Mouse (Mus musculus) bone marrow, adult 2 months (tissue): ENCODE measurements around the gene Cgnl1.

Experiments used
- CTCF ChIP-seq: fragments of 200-500 bp; IDR thresholded peaks from 2 replicates; pipeline ENCODE4 v1.5.1; 2011; ENCODE audit warnings: low read length, control low read depth; ENCODE audit not compliant: control insufficient read depth, insufficient read depth
- POLR2A ChIP-seq: fragments of 200-500 bp; IDR thresholded peaks from 2 replicates; pipeline ENCODE4 v1.6.1; 2011; ENCODE audit warnings: low read depth, mild to moderate bottlenecking, control low read depth, low read length, borderline replicate concordance; ENCODE audit not compliant: control insufficient read depth

- no peak for TF ChIP-seq POLR2A
- TF ChIP-seq CTCF, result no peak
These were observed 41.0 kb upstream of the Cgnl1 start for GRCm38 (mm10) chr9:71812402-71812801.
